Mouse (Mus musculus): ENCODE results near the gene Smc4.

- no peak for TF ChIP-seq CTCF (IDR thresholded peaks at IDR 0.05; ENCODE audit: control insufficient read depth, insufficient read depth, insufficient replicate concordance, low read depth, low read length)
- no peak for TF ChIP-seq POLR2A (IDR thresholded peaks at IDR 0.05; ENCODE audit: control insufficient read depth, low read depth, low read length)
Measured at GRCm38 (mm10) chr3:69047684-69048083, 43.1 kb downstream of the Smc4 start.

Measured in testis, adult 2 months (tissue).